Mouse (Mus musculus) cerebellum, adult (tissue): ENCODE results near the gene Slc35d3.

ENCODE experiments used
- ATAC-seq: cut with Nextera tagmentation; 2 replicates; pipeline ENCODE4 v1.9.2; 2017; ENCODE audit warnings: mild to moderate bottlenecking, moderate library complexity, mixed read lengths; ENCODE audit not compliant: insufficient number of reproducible peaks, low FRiP score, low TSS enrichment

Gene Slc35d3

GRCm38 (mm10) chr10:19850998-19851691, at the start of gene Slc35d3:
Gene Slc35d3, minus strand, starts transcription at chr10:19851459.
- ATAC-seq = no peak

DNA sequence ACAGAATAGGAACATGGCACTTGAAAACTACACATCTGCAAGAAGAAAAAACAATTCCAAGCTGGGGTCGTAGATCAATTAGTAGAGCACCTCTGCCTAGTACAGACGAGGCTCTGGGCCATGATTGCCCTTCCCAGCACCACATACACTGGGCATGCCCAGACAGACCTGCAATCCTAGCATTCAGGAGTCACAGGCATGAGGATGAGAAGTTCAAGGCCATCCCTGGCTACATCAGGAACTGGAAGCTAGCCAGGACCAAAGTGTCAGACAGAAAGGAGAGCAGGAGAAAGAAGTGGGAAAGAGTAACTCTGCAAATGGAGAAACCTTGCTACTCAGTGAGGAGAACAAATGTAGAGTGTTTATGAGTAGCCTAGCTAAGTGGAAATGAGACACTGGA, 48.9 kb upstream of the Slc35d3 start:
- no peak for ATAC-seq

DNA sequence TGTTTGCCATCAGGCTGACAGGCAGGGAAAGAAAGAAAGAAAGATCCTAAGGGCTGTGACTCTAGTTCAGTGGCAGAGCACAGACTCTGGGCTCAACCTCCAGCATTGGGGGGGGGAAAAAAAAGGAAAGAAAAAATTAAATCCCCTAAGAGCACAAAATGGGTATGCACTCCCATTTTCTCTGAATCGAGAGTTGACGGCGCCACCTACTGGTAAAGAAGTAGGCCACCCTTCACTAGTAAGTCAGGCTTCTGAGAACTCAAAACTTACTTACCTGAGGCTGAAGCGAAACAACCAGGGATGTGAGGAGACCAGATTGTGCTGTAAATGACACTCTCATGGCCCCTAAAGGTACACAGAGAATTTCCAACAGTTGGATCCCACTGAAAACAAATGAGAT, 42.7 kb upstream of the Slc35d3 start:
- no peak for ATAC-seq

GRCm38 (mm10) chr10:19893146-19893545, 41.9 kb upstream of the Slc35d3 start:
- ATAC-seq = no peak

GRCm38 (mm10) chr10:19891686-19892085, 40.4 kb upstream of the Slc35d3 start:
- ATAC-seq = no peak

DNA sequence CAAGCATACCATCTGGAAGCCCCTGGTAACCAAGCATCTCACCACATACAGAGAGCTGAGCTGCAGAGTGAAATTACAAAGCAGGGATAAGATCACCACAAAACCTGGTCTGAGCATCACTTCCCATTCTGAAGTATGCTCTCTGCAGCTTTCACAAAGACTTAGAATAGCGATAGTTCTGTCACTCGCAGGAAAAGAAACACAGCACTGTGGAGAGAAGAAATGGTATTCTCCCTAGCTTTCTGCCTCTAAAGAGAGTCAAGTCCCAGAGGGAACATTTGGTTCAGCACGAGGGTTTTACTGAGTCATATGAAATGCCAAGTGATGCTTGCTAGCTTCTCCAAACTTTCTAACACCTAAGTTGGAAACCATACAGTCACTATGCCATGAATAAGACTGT, 38.6 kb upstream of the Slc35d3 start:
- ATAC-seq = no peak

DNA sequence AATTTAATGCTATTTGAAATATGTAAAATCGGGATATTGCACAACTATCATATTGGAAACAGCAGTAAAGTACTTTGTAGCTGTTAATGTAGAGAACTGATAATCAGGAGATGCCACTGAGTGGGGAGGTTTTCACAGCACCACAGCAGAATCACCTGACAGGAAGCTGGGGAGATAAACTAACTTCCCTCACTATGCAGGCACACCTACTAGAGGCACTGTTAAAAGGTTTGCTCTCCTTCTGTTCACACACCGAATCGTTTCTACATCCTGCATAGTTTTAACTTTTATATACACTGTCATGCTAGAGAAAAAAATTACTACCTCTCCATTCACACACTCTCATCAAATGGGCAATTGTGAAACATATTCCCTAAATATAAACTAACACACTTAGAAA, 35.0 kb upstream of the Slc35d3 start:
- no peak for ATAC-seq

GRCm38 (mm10) chr10:19884409-19884808, 33.1 kb upstream of the Slc35d3 start:
- ATAC-seq = no peak

DNA sequence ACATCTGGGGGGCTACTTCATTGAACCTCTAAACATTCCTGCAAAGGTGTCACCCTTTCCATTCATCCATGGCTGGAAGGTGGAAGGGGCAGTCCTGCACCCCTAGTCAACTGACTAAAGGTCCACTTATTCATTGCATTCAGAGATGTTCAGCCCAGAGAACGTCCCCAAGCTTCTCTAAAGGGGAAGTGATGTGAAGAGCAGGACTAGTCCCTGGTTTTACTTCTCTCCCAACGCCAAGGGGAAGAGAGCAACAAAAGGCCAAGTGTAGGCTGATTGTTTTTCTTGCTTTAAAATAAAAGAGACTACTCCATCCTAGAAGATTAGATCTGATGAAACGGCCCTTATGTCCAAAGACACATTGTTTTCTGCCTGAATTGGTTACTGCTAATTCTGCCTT, 29.2 kb upstream of the Slc35d3 start:
- no peak for ATAC-seq

- no peak for ATAC-seq
These were observed 27.9 kb upstream of the Slc35d3 start for GRCm38 (mm10) chr10:19879161-19879560.

DNA sequence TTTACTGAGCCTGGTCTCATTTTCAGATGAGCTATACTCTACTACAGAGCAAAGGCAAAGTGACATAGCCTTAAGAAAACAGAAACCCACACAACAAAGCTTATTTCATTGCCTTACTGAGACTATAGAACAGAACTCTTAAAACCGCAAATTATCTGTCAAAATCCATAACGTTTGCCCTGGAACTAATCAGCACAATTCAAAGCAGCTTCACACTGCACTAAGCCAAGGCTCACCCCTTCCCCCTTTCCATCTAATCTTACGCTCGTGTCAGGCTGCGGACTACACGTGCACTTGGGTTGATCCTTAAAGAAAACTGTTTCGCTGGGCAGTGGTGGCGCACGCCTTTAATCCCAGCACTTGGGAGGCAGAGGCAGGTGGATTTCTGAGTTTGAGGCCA, 26.4 kb upstream of the Slc35d3 start:
- ATAC-seq = no peak

GRCm38 (mm10) chr10:19877257-19877656, 26.0 kb upstream of the Slc35d3 start:
- ATAC-seq = no peak

- no peak for ATAC-seq
These were observed 25.4 kb upstream of the Slc35d3 start for GRCm38 (mm10) chr10:19876669-19877068.

DNA sequence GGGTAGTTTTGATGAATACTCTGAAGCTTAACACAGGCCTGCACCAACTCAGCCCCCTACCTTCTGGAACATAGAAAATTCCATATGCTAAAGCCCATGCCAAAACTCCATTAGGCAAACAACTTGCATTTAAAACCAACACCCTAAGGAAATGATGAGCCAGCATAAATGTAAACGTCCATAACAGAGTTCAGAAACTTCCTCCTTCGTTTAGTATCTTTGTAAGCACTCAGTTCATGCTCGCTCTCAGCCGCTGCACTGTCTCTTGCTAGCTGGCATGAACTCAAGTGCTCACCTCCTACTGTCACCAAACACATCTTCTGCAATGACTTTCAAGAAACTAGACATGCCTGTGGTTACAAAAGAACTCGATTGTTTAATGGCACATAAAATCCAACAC, 24.1 kb upstream of the Slc35d3 start:
- ATAC-seq = no peak

DNA sequence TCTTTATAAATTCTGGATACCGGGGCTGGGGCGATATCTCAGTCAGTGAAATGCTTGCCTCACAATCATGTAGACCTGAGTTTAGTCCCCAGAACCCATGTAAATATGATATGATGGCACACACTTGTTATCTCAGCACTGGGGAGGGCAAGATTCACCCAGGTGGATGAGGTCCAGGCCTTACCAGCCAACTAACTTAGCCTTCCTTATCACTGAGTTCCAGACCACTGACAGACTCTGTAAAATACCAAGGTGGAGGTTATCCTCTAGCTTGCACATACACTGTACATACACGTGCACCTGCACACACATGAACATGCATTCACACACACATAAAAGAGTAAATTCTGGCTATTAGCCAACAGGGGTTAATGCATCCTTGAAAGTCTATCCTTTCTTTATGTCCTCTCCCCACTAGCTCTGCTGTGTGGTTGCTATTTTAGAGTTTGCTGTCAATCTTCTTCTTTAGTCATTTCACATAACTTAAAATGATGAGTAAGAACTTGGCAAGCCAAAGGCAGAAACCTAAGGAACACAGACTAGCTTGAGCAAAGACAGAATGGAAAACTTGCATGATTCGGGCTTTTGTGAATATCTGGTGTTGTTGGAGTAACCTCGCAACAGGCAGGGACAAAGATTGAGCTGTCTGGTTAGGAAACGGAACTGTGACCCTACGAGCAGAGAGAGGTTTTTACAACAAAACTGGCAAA, 4.5 kb upstream of the Slc35d3 start:
- ATAC-seq = no peak

DNA sequence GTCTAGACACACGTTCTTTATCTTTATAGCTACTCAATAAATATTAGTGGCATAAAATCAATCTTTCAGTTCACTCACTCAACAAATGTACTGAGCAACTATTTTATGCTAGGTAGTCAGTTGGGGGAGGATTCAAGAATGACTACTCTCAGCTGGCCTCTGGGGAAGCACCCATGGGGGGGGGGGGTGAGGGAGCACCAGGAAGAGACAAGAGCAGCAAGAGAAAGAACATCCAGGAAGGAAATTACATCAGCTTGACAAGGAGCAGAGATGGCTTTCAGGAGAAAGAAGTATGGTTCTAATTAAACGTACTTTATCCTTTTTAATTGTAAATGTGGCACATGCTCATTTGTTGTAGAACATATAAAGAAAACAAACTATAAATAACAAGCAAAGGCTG, 2.4 kb upstream of the Slc35d3 start:
- ATAC-seq = no peak

- no peak for ATAC-seq
These were observed 1.5 kb upstream of the Slc35d3 start for GRCm38 (mm10) chr10:19852776-19853175.

- ATAC-seq = peak; percentile 40; the same call in 1 of the 2 replicates
These were observed 688 bp downstream of the Slc35d3 start for GRCm38 (mm10) chr10:19850544-19850997.

DNA sequence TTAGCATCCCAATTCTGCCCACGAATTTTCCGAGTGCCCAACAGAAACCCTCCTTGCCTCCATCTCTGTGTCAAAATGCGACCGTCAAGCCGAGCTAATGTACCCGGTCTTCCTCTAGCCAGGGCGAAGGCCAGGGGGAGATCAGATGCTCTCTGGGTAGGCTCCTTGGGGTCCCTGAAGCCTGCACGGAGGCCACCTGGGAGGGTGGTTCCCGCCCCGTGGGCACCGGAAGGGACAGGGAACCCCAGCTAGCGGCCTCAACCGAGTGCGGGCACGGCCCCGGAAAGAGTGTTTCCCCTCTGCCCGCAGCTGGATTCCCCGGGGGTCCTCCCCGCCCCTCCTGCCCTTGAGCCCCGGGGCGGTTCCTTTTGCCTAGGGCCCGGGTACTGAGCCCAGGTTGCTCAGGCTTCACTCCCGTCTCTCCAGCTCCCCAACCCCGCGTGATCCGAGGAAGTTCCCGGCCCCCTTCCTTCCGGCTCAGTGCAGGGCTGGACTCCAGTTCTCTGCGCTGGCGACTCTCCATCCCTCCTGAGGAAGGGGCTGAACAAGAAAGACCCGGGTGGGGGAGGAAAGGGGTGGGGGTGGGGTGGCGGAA, 1.4 kb downstream of the Slc35d3 start:
- 0 out of 2 replicates have a peak, but pooled peaks have one; percentile 17 for ATAC-seq

DNA sequence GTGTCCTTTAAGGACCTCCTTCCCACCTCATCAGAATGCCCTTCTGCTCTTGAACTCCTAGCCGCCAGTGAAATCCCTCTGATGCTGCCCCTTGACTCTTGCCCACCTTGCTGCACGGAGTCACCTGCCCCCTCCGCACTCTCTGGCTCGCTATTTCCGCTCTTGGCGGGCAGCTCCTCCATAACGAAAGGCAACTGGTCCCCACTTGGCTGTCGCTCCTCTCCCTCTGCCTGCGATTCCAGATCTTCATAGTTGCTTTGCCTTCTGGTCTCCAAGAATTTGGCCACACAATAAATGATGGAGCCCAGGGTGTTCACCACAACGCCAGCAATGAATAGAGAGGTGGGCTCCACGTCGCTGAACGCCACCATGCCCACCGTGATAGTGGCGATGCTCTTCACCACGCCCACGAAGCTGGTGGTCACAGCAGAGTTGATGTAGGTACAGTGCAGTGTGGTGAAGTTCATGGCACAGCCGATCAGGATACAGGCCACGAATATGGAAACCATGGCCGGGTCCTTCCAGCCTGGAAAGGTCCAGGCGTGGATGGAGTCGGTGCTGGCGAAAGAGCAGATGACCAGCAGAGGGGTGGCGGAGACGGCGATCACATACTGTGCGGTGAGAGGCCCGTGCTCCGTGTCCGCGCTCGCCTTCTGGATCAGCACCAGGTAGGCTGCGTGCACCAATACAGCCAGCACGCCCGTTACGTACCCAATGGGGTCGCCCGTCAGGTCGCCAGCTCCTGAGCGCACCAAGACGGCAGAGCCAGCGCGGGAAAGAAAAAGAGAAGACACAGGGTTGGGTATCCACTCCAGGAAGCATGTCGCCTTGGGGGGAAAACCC, 2.1 kb downstream of the Slc35d3 start:
- ATAC-seq = no peak

DNA sequence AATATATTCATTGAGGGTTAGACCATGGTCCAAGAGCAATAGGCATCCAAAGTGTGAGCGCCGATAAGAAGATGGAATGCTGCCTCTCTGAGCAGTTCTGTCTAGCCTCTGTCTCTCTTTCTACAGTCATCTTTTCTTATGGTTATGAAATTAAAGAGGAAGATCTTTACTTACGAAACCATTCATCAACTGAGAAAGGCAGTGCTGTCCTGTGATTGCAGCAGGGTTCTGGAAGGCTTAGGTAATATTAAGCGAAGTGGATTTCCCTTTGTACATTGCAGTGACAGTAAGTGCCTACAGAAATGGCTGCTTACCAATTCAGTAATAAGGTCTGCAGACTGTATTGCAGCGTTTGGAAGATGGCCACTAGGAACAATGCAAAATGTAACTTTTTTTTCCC, 11.4 kb downstream of the Slc35d3 start:
- no peak for ATAC-seq
